Mouse (Mus musculus): ENCODE measurements around the gene Smad9. TPM values are rescaled to one million over a fixed set of nuclear protein-coding genes. Genes with fewer than 3 reads are reported as not detected.
"Not testable (repeated sequence)": the region's sequence is repeated elsewhere in the genome, so short reads cannot be mapped to it uniquely, and the experiment has no call there.

The Smad9 gene
- polyA plus RNA-seq, 1 experiment from 2014 or later = 0.06 TPM

DNA sequence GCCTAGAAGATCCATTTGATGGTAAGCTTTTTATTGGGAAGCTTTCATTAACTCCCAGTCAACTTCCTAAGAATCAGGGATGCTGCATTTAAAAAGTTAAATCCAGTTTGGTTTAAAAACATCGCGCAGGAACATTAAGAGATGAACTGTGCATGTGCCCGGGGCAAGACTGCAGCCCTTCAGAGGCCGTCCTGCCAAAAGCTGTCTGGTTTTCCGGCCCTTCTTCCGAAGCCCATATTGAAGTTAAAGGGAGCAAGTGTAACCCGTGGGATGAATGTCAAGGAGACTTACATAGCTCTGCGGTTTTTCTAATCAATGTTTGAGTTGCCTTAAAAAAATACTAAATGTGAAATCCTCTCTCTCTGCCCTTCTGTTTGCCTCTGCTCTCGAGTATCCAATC, 3.8 kb downstream of the Smad9 start:
- 64% methylated on average over 9 of the region's 9 CpGs for WGBS (ENCODE audit: insufficient replicate concordance)
- Histone ChIP-seq H3K36me3 (replicated peaks) (no peaks in the 10 kb centered on the region), H3K27me3 (peaks cover 33% of the 10 kb centered on the region), H3K4me2 (no peak overlapping the region), H3K9ac (no peak overlapping the region), H3K9me3 (replicated peaks) (no peaks in the 10 kb centered on the region), H3K4me1 (replicated peaks) (peaks cover 7% of the 10 kb centered on the region; the same call in 1 of the 2 replicates), H3K27ac (replicated peaks) (no peak overlapping the region), H3K4me3 (replicated peaks) (no peak overlapping the region)
- no peak for ATAC-seq (ENCODE audit: insufficient read depth)

DNA sequence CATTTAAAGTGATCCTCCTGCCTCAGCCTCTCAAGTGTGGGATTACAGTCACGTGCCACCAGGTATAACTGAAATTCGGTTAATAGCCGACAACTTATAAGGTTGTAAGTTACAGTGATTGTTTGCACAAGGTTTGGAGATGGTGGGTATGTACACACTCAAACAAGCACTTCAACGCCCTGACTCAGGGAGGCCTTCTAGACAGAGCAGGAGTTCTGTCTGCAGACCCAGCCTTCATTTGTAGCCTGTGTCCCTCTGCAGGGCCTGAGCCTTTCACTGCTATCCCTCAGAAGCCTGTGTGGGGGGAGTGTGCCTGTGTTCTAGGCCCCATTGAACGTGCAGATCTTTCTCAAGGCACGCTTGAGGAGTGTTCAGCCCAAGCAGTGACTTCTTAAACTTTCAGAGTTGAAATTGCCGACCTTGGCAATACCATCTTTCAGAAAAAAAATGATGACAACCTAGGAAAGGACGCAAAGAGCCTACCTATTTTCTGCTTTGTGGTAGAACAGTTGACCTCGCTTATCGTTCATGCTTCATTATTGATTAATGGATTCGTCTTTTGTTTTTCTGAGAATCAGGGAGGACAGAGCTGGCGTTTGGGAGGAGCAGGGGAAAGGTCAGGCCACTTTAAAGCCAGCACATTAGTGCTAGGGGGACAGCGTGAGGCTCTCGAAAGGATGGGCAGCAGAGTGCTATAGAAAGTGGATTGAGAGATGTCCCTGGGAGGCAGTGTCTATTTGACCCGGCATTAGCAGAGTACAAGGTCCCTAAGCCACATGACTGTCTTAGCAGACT, 5.1 kb downstream of the Smad9 start:
- ATAC-seq (ENCODE audit: insufficient read depth) = no peak
- Histone ChIP-seq H3K4me1 (replicated peaks) (peaks cover 7% of the 10 kb centered on the region; the same call in 1 of the 2 replicates), H3K36me3 (replicated peaks) (no peaks in the 10 kb centered on the region), H3K9me3 (replicated peaks) (no peaks in the 10 kb centered on the region), H3K27me3 (peaks cover 20% of the 10 kb centered on the region), H3K9ac (no peak overlapping the region), H3K4me3 (replicated peaks) (no peak overlapping the region), H3K4me2 (no peak overlapping the region), H3K27ac (replicated peaks) (no peak overlapping the region)
- 56% methylated on average over 15 of the region's 15 CpGs for WGBS (ENCODE audit: insufficient replicate concordance)

DNA sequence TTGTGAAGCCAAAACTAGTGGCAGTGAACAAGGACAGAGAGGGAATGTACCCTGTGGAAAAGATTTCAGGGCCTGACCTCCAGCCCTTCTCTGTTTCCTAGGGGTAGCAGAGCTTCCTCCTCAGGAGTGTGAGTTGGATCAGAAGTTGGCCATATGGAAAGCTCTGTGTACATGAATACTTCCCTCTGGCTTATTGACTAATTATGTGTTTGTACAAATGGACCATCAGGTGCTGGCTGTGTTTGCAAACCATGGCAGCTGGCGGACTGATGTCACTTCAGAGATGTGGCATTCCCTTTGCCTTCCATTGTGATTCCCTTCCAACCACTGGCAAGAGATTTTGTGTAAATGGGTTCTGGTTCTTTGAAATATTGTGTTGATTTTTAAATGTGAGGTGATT, 5.9 kb downstream of the Smad9 start:
- no peak overlapping the region for H3K27ac ChIP-seq (replicated peaks)
- no peak overlapping the region for H3K4me3 ChIP-seq (replicated peaks)
- no peak overlapping the region for H3K9ac ChIP-seq
- 78% methylated on average over 1 of the region's 1 CpGs for WGBS (ENCODE audit: insufficient replicate concordance)
- H3K27me3 ChIP-seq = peaks cover 12% of the 10 kb centered on the region
- H3K4me1 ChIP-seq (replicated peaks) = 0 out of 2 replicates have a peak, but pooled peaks cover 7% of the 10 kb centered on the region
- H3K36me3 ChIP-seq (replicated peaks) = no peaks in the 10 kb centered on the region
- no peaks in the 10 kb centered on the region for H3K9me3 ChIP-seq (replicated peaks)
- no peak for ATAC-seq (ENCODE audit: insufficient read depth)
- no peak overlapping the region for H3K4me2 ChIP-seq

DNA sequence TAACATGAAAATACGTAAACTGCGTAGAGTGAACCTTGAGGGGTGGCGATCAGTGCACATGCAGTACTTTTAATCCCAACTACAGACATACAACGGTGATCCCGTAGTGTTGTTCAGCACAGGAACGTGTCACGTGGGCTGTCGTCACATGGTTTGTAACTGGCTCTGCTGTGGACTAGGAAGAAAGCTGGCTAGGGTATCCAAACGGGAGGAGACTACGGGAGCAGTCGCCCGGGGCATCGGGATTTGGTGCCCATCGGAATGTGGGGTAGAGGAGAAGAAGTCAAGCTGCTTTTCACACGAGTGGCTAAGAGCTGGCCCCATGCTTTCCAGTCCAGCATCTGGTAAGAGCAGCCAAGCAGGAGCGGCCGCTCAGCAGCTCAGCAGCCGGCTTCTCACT, 9.0 kb downstream of the Smad9 start:
- H3K4me1 ChIP-seq (replicated peaks) = 0 out of 2 replicates have a peak, but pooled peaks cover 7% of the 10 kb centered on the region
- no peak overlapping the region for H3K4me2 ChIP-seq
- no peak overlapping the region for H3K9ac ChIP-seq
- H3K27me3 ChIP-seq = no peaks in the 10 kb centered on the region
- H3K36me3 ChIP-seq (replicated peaks) = no peaks in the 10 kb centered on the region
- H3K27ac ChIP-seq (replicated peaks) = no peak overlapping the region
- H3K9me3 ChIP-seq (replicated peaks) = no peaks in the 10 kb centered on the region
- no peak overlapping the region for H3K4me3 ChIP-seq (replicated peaks)
- ATAC-seq (ENCODE audit: insufficient read depth) = no peak
- 68% methylated on average over 18 of the region's 18 CpGs for WGBS (ENCODE audit: insufficient replicate concordance)

DNA sequence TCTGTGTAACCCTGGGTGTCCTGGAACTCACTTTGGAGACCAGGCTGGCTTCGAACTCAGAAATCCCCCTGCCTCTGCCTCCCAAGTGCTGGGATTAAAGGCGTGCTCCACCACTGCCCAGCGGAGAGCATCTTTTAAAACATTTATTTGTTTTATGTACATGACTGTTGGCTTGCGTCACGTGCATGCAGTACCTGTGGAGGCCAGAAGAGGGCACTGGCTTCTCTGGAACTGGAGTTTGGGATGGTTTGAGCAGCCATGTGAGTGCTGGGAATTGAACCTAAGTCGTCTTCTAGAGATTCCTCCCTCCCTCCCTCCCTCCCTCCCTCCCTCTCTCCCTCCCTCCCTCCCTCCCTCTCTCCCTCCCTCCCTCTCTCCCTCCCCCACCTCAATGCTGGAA, 10.1 kb downstream of the Smad9 start:
- not testable (repeated sequence) for H3K9ac ChIP-seq; H3K36me3 ChIP-seq (replicated peaks); H3K9me3 ChIP-seq (replicated peaks); H3K27me3 ChIP-seq; H3K4me1 ChIP-seq (replicated peaks); H3K4me3 ChIP-seq (replicated peaks); H3K4me2 ChIP-seq; ATAC-seq (ENCODE audit: insufficient read depth); H3K27ac ChIP-seq (replicated peaks)
- 67% methylated on average over 6 of the region's 6 CpGs for WGBS (ENCODE audit: insufficient replicate concordance)

DNA sequence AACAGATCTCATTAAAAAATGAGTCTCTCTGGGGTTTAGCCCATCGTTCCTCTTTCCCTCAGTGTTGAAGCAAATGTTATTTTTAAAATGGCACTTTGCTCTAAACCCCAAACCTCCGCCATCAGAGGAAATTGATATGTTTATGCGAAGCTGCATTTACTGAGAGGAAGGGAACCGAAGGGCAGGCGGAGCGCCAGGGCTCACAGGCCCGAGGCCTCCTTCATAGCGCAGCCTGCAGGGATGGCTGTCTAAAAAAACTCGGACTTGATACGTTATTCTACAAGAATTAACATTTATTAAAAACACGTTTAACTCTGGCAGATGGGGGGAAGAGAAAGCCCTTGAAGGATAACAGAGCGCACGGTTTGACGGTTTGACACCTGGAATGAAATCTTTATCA, 10.7 kb downstream of the Smad9 start:
- 72% methylated on average over 14 of the region's 14 CpGs for WGBS (ENCODE audit: insufficient replicate concordance)
- Histone ChIP-seq H3K27ac (replicated peaks) (no peak overlapping the region), H3K9me3 (replicated peaks) (no peaks in the 10 kb centered on the region), H3K9ac (no peak overlapping the region), H3K27me3 (no peaks in the 10 kb centered on the region), H3K4me3 (replicated peaks) (no peak overlapping the region), H3K4me2 (no peak overlapping the region), H3K36me3 (replicated peaks) (no peaks in the 10 kb centered on the region), H3K4me1 (replicated peaks) (0 out of 2 replicates have a peak, but pooled peaks cover under 1% of the 10 kb centered on the region)
- ATAC-seq (ENCODE audit: insufficient read depth) = no peak

DNA sequence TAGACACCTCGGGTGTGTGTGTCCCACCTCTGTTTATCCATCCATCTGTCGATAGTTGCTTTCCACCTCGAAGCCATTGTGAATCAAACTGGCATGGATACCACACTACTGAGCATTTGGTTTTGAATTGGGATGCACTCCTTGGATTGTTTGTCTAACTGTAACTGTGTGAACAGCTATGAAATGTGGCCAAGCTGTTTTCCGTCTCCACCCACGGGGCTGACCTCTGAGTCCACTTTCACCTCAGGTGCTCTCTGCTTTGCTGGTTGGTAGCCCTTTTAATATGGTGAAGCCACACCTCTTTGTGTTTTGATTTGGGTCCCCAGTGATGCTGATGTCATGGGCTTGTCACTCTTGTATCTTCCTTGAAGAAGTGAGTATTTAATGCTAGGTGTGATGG, 11.4 kb downstream of the Smad9 start:
- no peaks in the 10 kb centered on the region for H3K4me1 ChIP-seq (replicated peaks)
- no peak for ATAC-seq (ENCODE audit: insufficient read depth)
- H3K27ac ChIP-seq (replicated peaks) = no peak overlapping the region
- no peaks in the 10 kb centered on the region for H3K9me3 ChIP-seq (replicated peaks)
- H3K4me3 ChIP-seq (replicated peaks) = no peak overlapping the region
- H3K36me3 ChIP-seq (replicated peaks) = no peaks in the 10 kb centered on the region
- no peak overlapping the region for H3K9ac ChIP-seq
- WGBS (ENCODE audit: insufficient replicate concordance) = 66% methylated on average over 5 of the region's 5 CpGs
- H3K4me2 ChIP-seq = no peak overlapping the region
- no peaks in the 10 kb centered on the region for H3K27me3 ChIP-seq

DNA sequence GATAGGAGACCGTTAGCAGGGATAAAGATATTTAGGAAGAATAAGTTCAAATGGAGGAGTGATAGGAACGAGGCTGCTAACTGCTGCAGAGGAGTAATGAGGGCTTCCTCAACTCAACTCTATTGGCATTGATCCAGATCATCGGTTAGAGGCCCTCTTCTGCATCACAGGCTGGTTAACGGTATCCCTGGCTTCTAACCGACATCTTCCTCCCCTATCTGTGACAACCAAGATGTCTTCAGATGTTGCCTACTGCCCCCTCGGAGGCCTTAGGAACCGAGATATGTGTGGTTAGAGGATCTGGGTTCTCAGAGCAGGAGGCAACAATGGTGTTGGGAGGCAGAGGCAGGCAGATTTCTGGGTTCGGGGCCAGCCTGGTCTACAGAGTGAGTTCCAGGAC, 13.2 kb downstream of the Smad9 start:
- Histone ChIP-seq H3K27ac (replicated peaks) (no peak overlapping the region), H3K9ac (no peak overlapping the region), H3K4me1 (replicated peaks) (no peaks in the 10 kb centered on the region), H3K9me3 (replicated peaks) (no peaks in the 10 kb centered on the region), H3K36me3 (replicated peaks) (no peaks in the 10 kb centered on the region), H3K4me2 (no peak overlapping the region), H3K4me3 (replicated peaks) (no peak overlapping the region), H3K27me3 (no peaks in the 10 kb centered on the region)
- ATAC-seq (ENCODE audit: insufficient read depth) = no peak
- WGBS (ENCODE audit: insufficient replicate concordance) = 53% methylated on average over 8 of the region's 8 CpGs

DNA sequence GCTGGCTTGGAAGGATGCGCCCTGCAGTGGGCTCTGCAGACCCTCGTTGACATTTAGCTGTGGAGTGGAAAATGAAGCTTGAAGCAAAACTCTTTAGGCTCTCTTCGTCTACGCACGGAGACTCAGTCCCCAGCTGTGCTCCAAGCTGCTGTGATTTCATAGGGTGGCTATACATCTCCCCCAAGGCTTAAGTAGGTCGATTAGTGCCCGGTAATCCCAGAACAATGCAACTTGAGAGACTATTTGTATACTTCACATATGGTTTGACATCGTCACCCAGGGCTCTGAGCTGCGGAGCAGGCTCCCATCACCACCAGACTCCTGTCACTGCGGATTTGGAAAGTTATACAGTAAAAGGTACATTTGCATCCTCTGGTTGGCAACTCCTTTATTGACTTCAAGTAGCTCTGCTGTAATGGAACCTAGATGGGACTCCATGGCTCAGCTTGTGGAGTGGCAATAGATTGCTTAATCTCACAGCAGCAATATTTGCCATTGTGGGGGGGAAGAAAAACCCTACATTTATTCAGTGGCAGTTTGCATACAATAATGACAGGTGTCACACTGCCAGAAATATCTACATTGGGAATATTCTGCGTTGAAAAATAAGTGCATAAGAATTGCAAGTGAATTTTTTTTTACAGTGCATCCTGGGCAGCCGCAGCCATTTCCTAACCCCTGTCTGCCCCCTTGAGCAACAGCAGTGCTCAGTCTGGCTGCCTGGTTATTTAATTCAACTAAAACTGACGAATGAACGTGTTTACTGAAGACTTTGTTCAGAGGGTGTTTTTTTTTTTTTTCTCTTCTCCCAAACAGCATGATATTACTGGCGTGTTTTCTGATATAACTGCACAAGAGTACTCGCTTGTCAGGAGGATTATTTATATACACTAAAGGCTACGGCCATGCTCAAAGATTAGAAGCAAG, 14.2 kb downstream of the Smad9 start:
- Histone ChIP-seq H3K9ac (no peak overlapping the region), H3K4me3 (replicated peaks) (no peak overlapping the region), H3K4me2 (no peak overlapping the region), H3K27me3 (no peaks in the 10 kb centered on the region), H3K27ac (replicated peaks) (no peak overlapping the region), H3K36me3 (replicated peaks) (no peaks in the 10 kb centered on the region), H3K4me1 (replicated peaks) (no peaks in the 10 kb centered on the region), H3K9me3 (replicated peaks) (no peaks in the 10 kb centered on the region)
- no peak for ATAC-seq (ENCODE audit: insufficient read depth)
- 64% methylated on average over 17 of the region's 17 CpGs for WGBS (ENCODE audit: insufficient replicate concordance)

DNA sequence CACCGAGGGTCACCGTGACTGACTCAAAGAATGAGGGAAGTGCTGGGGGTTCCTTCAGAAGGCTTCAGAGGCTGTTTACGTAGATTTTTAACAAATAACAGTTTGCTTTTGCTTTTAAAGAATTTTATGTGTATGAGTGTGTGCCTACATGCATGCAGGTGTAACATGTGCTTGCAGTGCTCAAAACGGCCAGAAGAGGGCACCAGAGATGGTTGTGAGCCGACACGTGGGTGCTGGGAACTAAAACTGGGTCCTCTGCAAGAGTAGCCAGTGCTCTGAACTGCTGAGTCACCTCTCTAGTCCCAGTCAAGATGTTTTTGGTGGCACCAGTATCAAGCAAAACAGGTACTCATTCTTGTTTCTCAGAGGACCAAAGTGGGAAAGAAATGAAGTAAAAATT, 18.2 kb downstream of the Smad9 start:
- Histone ChIP-seq H3K4me3 (replicated peaks) (no peak overlapping the region), H3K9ac (no peak overlapping the region), H3K27ac (replicated peaks) (no peak overlapping the region), H3K9me3 (replicated peaks) (no peaks in the 10 kb centered on the region), H3K36me3 (replicated peaks) (no peaks in the 10 kb centered on the region), H3K27me3 (no peaks in the 10 kb centered on the region), H3K4me1 (replicated peaks) (no peaks in the 10 kb centered on the region), H3K4me2 (no peak overlapping the region)
- no peak for ATAC-seq (ENCODE audit: insufficient read depth)
- WGBS (ENCODE audit: insufficient replicate concordance) = 72% methylated on average over 6 of the region's 6 CpGs

DNA sequence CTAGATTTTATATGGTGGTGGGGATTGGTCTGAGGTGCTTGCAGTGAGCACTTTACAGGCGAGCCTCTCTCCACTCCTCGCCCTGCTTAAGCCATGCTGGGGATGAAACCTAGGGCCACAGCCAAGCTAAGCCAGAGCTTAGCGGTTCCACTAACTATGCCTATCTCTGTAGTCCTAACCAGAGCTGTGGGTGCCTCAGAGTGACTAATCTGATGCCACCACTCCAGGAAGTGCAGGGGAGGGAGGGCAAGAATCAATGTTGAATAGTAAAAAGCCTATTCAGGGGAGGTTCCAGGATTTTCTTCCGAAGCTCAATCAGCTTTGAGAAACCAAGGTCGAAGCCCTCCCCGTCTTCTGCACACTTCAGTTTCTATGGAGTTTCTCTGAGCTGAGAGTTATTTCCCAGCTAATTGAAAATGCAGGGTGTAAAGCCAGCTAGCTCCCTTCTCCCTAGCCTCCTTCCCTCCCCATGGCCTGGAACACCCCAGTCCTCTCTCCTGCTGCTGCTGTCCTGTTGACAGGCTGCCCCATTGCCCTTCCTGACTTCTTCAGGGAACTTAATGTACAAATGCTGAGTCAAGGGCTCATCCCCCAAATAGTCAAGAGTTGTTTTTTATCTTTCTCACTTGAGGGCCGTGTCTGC, 20.7 kb downstream of the Smad9 start:
- no peaks in the 10 kb centered on the region for H3K4me1 ChIP-seq (replicated peaks)
- 42% methylated on average over 7 of the region's 7 CpGs for WGBS (ENCODE audit: insufficient replicate concordance)

More for the DNA sequence above, 20.7 kb downstream of the Smad9 start:
- ATAC-seq (ENCODE audit: insufficient read depth) = no peak
- Histone ChIP-seq H3K9me3 (replicated peaks) (no peaks in the 10 kb centered on the region), H3K9ac (no peak overlapping the region), H3K27ac (replicated peaks) (no peak overlapping the region), H3K4me2 (no peak overlapping the region), H3K27me3 (no peaks in the 10 kb centered on the region), H3K4me3 (replicated peaks) (no peak overlapping the region), H3K36me3 (replicated peaks) (no peaks in the 10 kb centered on the region)

All from liver, embryonic 15.5 days (tissue).